Mouse (Mus musculus) stomach, postnatal 0 days (tissue): ENCODE measurements around the gene Methig1. TPM values are rescaled to one million over a fixed set of nuclear protein-coding genes. Genes with fewer than 3 reads are reported as not detected.
"Not testable (repeated sequence)": the region's sequence is repeated elsewhere in the genome, so short reads cannot be mapped to it uniquely, and the experiment has no call there.

Experiments used
- ATAC-seq: fragments of 200-750 bp; cut with Nextera tagmentation; 2 replicates; pipeline ENCODE4 v1.8.0; 2017; ENCODE audit not compliant: low FRiP score, low TSS enrichment
- DNase-seq: peaks from one replicate; pipeline ENCODE4 v3.0.0-alpha.2; 2016; ENCODE audit warnings: low spot score
- H3K27ac ChIP-seq: fragments of 300-500 bp; sonication (generic); replicated peaks from 2 replicates; pipeline ENCODE4 v1.5.1; 2014; ENCODE audit warnings: mild to moderate bottlenecking, control low read depth
- H3K27me3 ChIP-seq: fragments of 300-500 bp; sonication (generic); 2 replicates; pipeline ENCODE4 v1.6.1; 2014; ENCODE audit warnings: low read length; ENCODE audit not compliant: control insufficient read depth, insufficient read depth
- H3K36me3 ChIP-seq: fragments of 300-500 bp; sonication (generic); 2 replicates; pipeline ENCODE4 v1.6.1; 2014; ENCODE audit warnings: low read length, mixed read lengths; ENCODE audit not compliant: control insufficient read depth, insufficient read depth
- H3K4me1 ChIP-seq: fragments of 300-500 bp; sonication (generic); replicated peaks from 2 replicates; pipeline ENCODE4 v1.6.1; 2014; ENCODE audit warnings: antibody characterized with exemption; ENCODE audit not compliant: control insufficient read depth, insufficient read depth
- H3K4me2 ChIP-seq: fragments of 300-500 bp; sonication (generic); replicated peaks from 2 replicates; pipeline ENCODE4 v1.6.1; 2014; ENCODE audit warnings: low read depth, mild to moderate bottlenecking, control low read depth, moderate library complexity
- H3K4me3 ChIP-seq: fragments of 300-500 bp; sonication (generic); 2 replicates; pipeline ENCODE4 v1.5.1; 2014; ENCODE audit warnings: low read depth, low read length, control low read depth
- H3K9ac ChIP-seq: fragments of 300-500 bp; sonication (generic); 2 replicates; pipeline ENCODE4 v1.6.1; 2014; ENCODE audit warnings: mild to moderate bottlenecking, low read length, control low read depth, mixed read lengths
- H3K9me3 ChIP-seq: fragments of 300-500 bp; sonication (generic); 2 replicates; pipeline ENCODE4 v1.6.1; 2016; ENCODE audit warnings: low read length; ENCODE audit not compliant: control insufficient read depth
- CTCF ChIP-seq: IDR thresholded peaks from 2 replicates; pipeline ENCODE4 v1.5.1; 2016; ENCODE audit warnings: antibody characterized with exemption, low read depth, mild to moderate bottlenecking, moderate library complexity
- EP300 ChIP-seq: optimal IDR thresholded peaks from 2 replicates; pipeline ENCODE3; 2016; ENCODE audit warnings: antibody characterized with exemption
- WGBS: fragments of 180-500 bp; shearing (Covaris S2); extraction: QIAGEN DNeasy Blood & Tissue Kit; methylation state at CpG from one replicate; pipeline ENCODE4 v1.1.7; 2014; 5-methylcytosine and 5-hydroxymethylcytosine counted together
- polyA plus RNA-seq: library from polyadenylated mRNA; unstranded; fragments of >200 nt; fragmentation: Nextera tagmentation; extraction: Ambion mirVana; gene quantifications from 2 replicates; pipeline ENCODE4 v1.2.1, GENCODE M21; 2015

Gene Methig1
- polyA plus RNA-seq, 1 experiment from 2014 or later: not detected

DNA sequence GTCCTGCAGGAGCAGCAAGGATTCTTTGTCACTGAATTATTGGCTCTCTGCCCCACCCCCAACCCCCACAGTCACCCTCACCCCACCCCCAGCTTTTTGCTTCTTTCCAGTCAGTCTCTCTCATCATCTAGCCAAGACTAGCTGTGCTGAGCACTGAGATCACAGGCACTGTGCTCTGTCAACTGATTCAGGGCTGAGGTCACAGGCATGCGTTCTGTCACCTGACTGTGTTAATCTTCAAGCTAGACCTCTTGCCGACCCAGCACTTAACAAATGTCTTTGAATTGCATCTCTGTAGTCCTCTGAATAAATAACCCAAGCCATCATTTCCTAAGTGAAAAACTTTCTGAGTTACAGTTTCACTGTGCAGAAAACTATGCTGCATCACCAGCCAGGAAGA, 3.5 kb upstream of the Methig1 start:
- Histone ChIP-seq H3K4me3 (no peak overlapping the region), H3K9ac (no peak overlapping the region), H3K27me3 (no peaks in the 10 kb centered on the region), H3K4me2 (no peak overlapping the region), H3K4me1 (no peaks in the 10 kb centered on the region), H3K36me3 (no peaks in the 10 kb centered on the region), H3K9me3 (no peaks in the 10 kb centered on the region), H3K27ac (no peak overlapping the region)
- no peak; the same call in 1 of the 2 replicates for ATAC-seq
- DNase-seq: no peak
- 23% methylated on average over 2 of the region's 2 CpGs for WGBS
- TF ChIP-seq EP300 (no peak), CTCF (no peak)

DNA sequence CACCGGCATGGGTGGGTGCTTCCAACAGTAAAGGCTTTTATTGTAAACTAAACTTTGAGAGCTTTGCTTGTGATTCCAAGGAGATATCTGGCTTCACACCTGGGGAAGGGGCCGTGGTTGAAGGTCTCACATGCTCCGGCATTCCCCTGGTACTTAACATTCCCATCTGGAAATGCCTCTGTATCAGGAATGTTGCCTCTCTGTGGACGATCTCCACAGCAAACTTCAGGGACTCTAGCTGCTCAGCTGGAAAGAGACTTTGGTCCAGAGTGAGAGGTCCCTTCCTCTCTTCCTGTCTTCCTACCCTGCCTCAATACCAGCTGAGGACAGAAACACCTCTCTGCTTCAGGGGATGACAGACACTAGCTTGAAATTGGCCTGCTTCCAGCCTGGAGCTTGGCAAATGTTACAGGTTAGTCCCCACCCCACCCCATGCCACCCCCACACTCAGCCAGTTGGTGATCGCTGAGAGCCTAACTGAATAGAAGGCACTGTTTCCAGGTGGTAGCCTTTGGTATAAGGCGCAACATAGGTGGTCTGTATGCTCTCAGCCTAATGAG, 1.4 kb upstream of the Methig1 start:
- no peak overlapping the region for H3K27ac ChIP-seq
- H3K9ac ChIP-seq: no peak overlapping the region
- no peaks in the 10 kb centered on the region for H3K36me3 ChIP-seq
- ATAC-seq (no peak), DNase-seq (no peak)
- WGBS: 57% methylated on average over 6 of the region's 6 CpGs
- H3K4me3 ChIP-seq: no peak overlapping the region
- no peaks in the 10 kb centered on the region for H3K4me1 ChIP-seq
- no peaks in the 10 kb centered on the region for H3K27me3 ChIP-seq
- H3K4me2 ChIP-seq: no peak overlapping the region
- TF ChIP-seq EP300 (no peak), CTCF (no peak)
- H3K9me3 ChIP-seq: no peaks in the 10 kb centered on the region

DNA sequence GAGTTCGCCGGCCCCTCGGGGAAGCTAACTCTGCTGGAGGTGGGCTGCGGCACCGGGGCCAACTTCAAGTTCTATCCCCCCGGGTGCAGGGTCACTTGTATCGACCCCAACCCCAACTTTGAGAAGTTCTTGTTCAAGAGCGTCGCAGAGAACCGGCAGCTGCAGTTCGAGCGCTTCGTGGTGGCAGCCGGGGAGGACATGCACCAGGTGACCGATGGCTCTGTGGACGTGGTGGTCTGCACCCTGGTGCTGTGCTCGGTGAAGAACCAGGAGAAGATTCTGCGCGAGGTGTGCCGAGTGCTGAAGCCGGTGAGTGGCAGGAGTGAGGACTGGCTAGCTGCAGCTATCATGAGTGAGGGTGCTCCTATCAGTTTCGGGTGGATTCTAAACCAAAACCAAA, 450 bp downstream of the Methig1 start:
- H3K4me3 ChIP-seq, ATAC-seq, H3K27ac ChIP-seq, DNase-seq, H3K27me3 ChIP-seq, H3K4me1 ChIP-seq, H3K4me2 ChIP-seq, H3K9ac ChIP-seq, H3K36me3 ChIP-seq, H3K9me3 ChIP-seq: not testable (repeated sequence)
- over 99% methylated on average over 9 of the region's 22 CpGs for WGBS

DNA sequence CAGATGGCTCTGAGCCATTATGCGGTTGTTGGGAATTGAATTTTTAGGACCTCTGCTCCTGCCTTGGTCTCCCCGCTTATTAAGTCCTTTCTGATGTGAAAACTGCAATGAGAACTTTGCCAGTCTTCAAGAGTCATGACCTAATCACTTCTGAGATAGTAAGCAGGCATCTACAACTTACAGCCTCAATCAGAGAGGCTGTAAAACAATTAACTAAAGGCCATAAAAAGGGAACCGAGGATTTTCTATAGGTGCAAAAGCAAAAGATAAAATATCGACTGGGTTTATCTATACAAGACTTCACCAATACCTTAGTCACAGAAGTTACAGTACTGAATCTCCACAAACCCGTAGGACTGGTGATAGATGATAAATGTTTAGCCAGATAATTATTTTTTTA, 2.9 kb downstream of the Methig1 start:
- 59% methylated on average over 5 of the region's 5 CpGs for WGBS
- TF ChIP-seq EP300 (no peak), CTCF (no peak)
- Histone ChIP-seq H3K27ac (no peak overlapping the region), H3K27me3 (no peaks in the 10 kb centered on the region), H3K4me2 (no peak overlapping the region), H3K9me3 (no peaks in the 10 kb centered on the region), H3K4me1 (no peaks in the 10 kb centered on the region), H3K4me3 (no peak overlapping the region), H3K36me3 (no peaks in the 10 kb centered on the region), H3K9ac (no peak overlapping the region)
- DNase-seq (no peak), ATAC-seq (no peak)

GRCm38 (mm10) chr15:100364242-100364641, 11.3 kb downstream of the Methig1 start, which contains the start of gene Higd1c:
TSS of gene Higd1c (plus strand) at chr15:100364542.
- Histone ChIP-seq H3K36me3 (no peaks in the 10 kb centered on the region), H3K4me2 (no peak within 1 kb of the TSS), H3K4me1 (no peaks in the 10 kb centered on the region), H3K27ac (no peak within 1 kb of the TSS), H3K9me3 (no peaks in the 10 kb centered on the region), H3K9ac (no peak within 1 kb of the TSS), H3K27me3 (no peaks in the 10 kb centered on the region), H3K4me3 (no peak within 1 kb of the TSS)
- WGBS: 48% methylated on average over 7 of the region's 7 CpGs
- TF ChIP-seq CTCF: no peak
- TF ChIP-seq EP300: no peak
- no peak for ATAC-seq
- no peak for DNase-seq

DNA sequence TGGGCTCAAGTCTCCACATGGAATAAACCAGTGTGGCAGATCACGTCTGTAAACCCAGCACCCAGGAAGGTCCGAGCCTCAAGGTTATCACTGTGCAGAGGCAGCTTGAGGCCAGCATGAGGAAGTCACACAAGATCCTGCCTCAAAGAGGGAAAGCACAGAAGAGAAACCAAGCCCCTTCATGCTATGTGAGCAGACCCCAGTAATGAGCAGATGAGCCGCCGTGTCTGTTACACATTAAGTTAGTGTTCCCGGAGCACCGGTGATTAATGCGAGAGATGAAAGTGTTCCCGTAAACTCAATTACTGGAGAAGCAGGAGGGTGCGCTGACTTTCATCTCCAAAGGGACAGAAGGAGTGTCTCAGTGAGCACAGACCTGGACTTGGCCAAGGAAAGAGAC, 13.0 kb downstream of the Methig1 start:
- WGBS: 53% methylated on average over 9 of the region's 9 CpGs
- not testable (repeated sequence) for DNase-seq, H3K4me3 ChIP-seq, H3K4me2 ChIP-seq, ATAC-seq, H3K9ac ChIP-seq, H3K27me3 ChIP-seq, H3K36me3 ChIP-seq, H3K9me3 ChIP-seq, H3K4me1 ChIP-seq, H3K27ac ChIP-seq
